Mouse (Mus musculus) gastrocnemius, adult 18-20 months (tissue): ENCODE data around the gene Ube2n. TPM values are rescaled to one million over a fixed set of nuclear protein-coding genes. Genes with fewer than 3 reads are reported as not detected.
A peak's percentile ranks its signal among the peaks of the same experiment; 100 is the strongest.

Experiments
- DNase-seq: peaks from one replicate; pipeline ENCODE4 v3.0.0; 2021; ENCODE audit warnings: low spot score
- long read RNA-seq, 2 experiments: library from polyadenylated mRNA; stranded (forward); transcript quantifications; one replicate each; pipeline ENCODE4 v2.0.0; 2021
- total RNA-seq, 2 experiments: library from RNA; stranded (reverse); gene quantifications; 2 replicates each; pipeline ENCODE4 v1.2.3; 2021

Gene Ube2n
- 10 to 100 TPM; 65.4 to 75.4 TPM for total RNA-seq
- long read RNA-seq, experiment 1, transcript Ube2n-201 (4 exons, 3,867 nt) = major isoform, 61 of 65 reads
- long read RNA-seq, experiment 1, partial matches to known transcripts = 1 of 65 reads
- long read RNA-seq, experiment 1, other reads (novel, unspliced or antisense) = 1 of 65 reads
- long read RNA-seq, experiment 2, transcript Ube2n-201 (4 exons, 3,867 nt) = major isoform, 45 of 50 reads
- long read RNA-seq, experiment 2, partial matches to known transcripts = 1 of 50 reads
- long read RNA-seq, experiment 2, other reads (novel, unspliced or antisense) = 3 of 50 reads

- DNase-seq = peak; percentile 97
Observed at GRCm38 (mm10) chr10:95514656-95515292, at the start of gene Ube2n. Gene Ube2n, plus strand, starts transcription at chr10:95515145.

DNA sequence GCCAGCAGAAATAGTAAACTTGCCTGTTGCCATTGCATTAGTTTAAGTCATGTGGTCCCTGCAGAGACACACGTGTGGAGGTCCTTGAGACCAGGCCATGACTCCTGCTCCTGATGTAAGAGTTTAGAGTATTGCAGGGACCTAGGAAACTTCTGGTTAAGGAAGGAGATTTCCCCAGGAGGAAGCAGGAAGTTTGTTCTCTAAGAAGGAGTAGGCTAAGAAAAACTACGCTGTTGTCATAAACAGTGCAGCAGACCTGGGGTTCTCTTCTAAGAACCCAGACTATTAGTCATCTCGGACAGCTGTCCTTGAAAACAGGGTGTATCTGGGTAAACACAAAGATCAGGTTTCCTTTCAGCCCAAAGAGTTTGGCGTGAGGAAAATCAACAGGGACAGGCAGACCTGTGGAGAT, 49.5 kb upstream of the Ube2n start:
- DNase-seq = peak; percentile 16

GRCm38 (mm10) chr10:95468894-95469293, 46.1 kb upstream of the Ube2n start:
- DNase-seq = no peak

- no peak for DNase-seq
Observed at GRCm38 (mm10) chr10:95471186-95471585, 43.8 kb upstream of the Ube2n start.

DNA sequence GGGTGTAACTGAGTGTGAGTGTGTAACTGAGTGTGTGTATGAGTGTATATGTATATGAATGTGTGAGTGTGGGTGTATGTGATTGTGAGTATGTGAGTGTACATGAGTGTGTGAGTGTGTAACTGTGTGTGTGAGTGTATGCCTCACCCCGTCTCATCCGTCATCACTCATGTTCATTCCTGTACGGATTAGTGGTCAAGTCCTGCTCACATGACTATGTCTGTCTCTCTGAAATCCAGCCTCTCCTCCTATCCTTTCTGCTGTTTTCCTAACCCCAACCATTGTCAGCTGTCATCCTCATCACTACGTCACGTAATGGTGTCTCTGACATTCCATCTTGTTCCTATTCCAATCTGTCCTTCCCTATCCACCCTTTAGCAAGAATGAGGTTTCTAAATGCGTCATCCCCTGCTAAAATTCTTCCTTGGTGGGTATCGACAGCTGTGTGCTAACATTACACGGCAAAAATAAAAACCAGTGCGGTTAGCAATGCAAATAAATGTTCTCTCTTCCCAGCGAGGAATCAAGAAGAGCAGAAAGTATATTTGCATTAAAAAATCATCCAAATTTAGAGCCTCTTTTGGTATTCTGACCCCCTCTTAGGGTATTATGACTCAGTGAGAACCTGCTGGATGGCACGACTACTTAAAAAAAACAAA, 42.9 kb upstream of the Ube2n start:
- no peak for DNase-seq

- peak; percentile 86 for DNase-seq
Observed at GRCm38 (mm10) chr10:95475923-95476322, 39.0 kb upstream of the Ube2n start.

DNA sequence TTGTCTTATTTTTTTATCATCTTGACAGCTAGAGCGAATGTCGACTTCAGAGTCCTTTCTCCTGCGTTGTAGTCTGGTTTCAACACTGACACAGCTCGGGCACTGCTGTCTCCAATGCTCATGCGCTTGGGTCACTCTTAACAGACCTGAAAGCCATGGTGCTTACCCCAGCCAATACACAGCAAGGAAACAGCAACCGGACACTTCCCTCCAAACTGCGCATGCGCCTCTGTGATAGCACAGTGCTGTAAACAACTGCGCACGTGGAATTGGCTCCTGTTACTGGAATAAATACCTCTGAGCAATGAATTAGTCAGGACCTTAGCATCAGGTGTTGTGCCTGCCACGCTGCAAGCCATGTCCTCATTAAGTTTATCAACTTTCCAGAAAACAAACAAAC, 37.4 kb upstream of the Ube2n start:
- no peak for DNase-seq

DNA sequence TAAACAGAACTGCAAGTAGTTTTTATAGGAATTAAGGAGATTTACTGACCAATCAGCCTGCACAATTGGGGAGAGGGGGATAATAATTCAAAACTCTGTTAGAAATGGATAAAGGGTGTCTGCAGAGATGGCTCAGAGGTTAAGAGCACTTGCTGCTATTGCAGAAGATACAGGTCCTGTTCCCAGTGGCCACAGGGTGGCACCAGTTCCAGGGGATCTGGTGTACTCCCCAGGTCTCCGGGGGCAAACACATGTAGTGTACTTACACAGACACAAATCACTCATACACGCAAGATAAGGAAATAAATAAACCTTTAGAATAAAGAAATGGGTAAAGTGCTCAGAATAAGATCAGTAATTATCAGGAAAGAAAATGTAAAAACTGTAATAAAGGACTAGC, 25.3 kb upstream of the Ube2n start:
- peak; percentile 33 for DNase-seq

DNA sequence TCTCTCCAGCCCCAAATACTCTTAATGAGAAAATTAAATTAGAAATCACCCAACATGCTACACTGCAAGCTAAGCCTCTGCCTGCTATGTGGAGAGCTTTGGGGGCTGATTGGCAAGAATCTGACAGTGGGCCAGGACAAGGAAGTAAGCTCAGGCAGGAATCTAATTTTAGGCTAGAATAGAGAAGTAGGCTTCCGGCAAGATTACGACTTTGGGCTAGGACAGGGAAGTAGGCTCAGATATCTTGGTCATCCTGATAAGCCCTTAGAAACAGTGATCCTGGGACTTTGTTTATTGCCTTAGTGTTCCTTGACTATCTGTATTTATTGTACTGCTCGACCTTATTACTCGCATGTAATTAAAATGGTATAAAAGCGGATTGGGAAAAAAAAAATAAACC, 20.7 kb upstream of the Ube2n start:
- no peak for DNase-seq

- DNase-seq = no peak
Observed at GRCm38 (mm10) chr10:95501033-95501432, 13.9 kb upstream of the Ube2n start.

GRCm38 (mm10) chr10:95501463-95502081, 13.4 kb upstream of the Ube2n start, which contains the start of gene Mrpl42:
Gene Mrpl42, minus strand, starts transcription at chr10:95501940.
- peak; percentile 88 for DNase-seq

DNA sequence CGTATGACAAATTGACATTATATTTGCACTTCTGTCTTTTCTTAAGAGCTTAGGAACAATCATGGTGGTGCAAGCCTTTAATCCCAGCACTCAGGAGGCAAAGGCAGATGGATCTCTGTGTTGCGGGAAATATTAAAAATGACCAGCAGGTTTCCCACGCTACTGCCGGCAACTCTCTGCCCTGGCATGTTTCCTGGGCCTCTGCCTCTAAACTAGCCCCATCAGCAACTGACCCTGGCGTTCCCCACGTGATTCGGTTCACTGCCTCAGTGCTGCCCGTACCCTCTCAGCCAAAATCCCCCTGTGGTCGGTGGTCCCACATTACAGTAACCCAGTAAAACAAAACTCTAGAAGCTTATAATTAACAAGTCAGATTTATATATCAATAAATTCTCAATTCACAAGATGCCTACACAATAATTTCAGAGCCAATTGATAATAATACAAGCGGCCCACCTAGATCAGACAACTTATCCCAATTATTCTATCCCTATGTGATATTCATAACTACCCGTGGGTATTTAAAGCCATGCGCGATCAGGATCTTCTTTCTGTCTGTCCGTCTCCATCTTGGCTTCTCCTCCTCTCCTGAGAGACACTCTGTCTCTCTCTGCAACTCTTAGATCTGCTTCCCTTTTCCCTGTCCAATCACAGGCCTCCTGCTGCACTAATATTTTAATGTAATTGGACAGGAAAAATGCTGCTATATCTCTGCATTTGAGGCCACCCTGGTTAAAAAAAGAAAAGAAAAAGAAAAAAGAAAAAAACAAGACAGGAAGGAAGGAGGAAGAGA, 11.3 kb upstream of the Ube2n start:
- no peak for DNase-seq

GRCm38 (mm10) chr10:95504341-95504740, 10.6 kb upstream of the Ube2n start:
- DNase-seq = no peak

GRCm38 (mm10) chr10:95508126-95508525, 6.8 kb upstream of the Ube2n start:
- DNase-seq = no peak

- no peak for DNase-seq
Observed at GRCm38 (mm10) chr10:95508793-95509192, 6.2 kb upstream of the Ube2n start.

GRCm38 (mm10) chr10:95509263-95509662, 5.7 kb upstream of the Ube2n start:
- DNase-seq = no peak

GRCm38 (mm10) chr10:95512635-95513034, 2.3 kb upstream of the Ube2n start:
- DNase-seq = no peak

DNA sequence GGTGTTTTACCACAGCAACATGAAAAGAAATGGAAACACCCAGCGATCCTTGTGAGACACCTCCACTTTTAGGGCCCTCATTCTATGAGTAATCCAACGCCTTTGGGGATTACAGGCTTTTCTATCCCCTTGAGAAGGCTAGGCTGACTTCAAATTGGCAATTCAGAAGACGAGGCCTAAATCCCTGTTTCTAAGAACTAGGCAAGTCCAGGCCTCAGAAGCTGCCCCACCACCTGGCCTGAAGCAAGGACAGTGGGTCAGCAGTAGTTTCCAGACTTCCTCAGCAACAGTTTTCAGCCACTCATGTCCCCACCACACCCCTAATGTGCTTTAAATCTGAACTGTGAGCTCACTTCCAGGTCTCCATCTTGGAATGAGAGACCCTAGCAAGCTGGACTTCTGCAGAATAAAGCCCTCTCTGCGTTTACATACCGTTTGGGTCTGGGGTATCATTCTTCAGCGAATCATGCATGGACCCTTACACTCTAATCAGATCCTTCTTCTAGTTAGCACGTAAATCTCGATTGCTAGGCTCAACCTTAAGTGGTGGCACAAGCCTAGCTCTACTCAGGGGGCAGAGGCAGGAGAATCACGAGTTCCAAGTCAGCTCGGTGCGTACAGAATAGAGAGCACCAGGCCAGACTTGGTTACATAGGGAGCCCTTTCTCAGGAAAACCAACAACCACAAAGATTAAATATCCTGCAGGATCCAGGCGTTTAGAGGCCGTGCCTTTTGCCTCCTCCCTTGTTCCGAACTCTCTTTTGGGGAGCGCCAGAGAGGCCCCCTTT, 983 bp upstream of the Ube2n start:
- no peak for DNase-seq

- peak; percentile 44 for DNase-seq
Observed at GRCm38 (mm10) chr10:95515293-95515931, 467 bp downstream of the Ube2n start.

- DNase-seq = no peak
Observed at GRCm38 (mm10) chr10:95517656-95518055, 2.7 kb downstream of the Ube2n start.
